Comparison of ENCODE assay signal across 8 mouse cellular contexts in the genomic region with DNA sequence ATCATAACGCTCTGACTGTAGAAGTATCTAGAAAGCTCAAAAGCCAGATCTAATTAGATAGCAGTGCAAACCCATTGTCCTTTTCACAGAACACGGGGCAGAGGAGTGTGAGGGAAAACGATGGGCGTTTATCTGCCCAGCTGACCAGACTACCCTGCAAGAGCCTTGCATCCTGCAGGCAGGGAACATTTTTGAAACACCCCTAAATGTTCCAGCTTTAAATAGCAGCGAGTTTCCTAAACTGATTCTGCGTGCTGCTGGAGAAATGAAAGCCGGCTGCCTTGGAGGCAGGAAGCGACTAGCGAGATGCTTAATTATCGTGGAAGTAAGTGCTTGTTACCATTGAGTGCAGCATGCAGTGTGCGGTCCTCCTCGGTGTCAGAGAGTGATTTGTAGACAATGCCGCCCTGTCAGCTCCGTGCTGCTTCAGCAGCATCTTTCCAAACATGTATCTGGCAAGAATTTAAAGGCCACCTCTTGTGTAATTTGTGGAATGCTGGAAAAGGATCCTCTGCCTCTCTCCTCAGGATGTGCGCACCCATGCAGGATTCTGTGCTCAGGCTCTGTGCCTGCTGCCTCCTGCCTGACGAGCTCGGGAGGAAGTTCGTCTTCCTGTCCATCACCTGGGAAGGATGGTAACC.
DNase-seq lines count a peak whose midpoint lies in the region; ATAC-seq and TF ChIP-seq lines count a peak whose summit lies in the region.

No protein-coding gene starts in this region.

- no peak for ATAC-seq in heart, embryonic 14.5 days (ENCODE audit: insufficient number of reproducible peaks, insufficient read depth, low FRiP score, low read depth)

- peaks cover 2% of the 10 kb centered on the region; the same call in 1 of the 2 replicates for H3K4me1 ChIP-seq in cerebellum, adult 2 months (ENCODE audit: control insufficient read depth, insufficient read depth, low read length)
- H3K4me1 ChIP-seq in embryonic facial prominence, embryonic 10.5 days: peaks cover 29% of the 10 kb centered on the region
- H3K4me1 ChIP-seq in heart, embryonic 14.5 days (ENCODE audit: control insufficient read depth in 2 of 2, insufficient read depth in 2 of 2, low read length in 2 of 2): peaks cover 13 to 14% of the 10 kb centered on the region in 2 experiments
- no peaks in the 10 kb centered on the region for H3K4me1 ChIP-seq in small intestine, adult 2 months (ENCODE audit: control insufficient read depth, insufficient read depth, insufficient read length, low read length)

- H3K27ac ChIP-seq in cerebellum, adult 2 months (ENCODE audit: insufficient read depth, low read length): peak overlapping the region; percentile 48
- no peak overlapping the region for H3K27ac ChIP-seq in embryonic facial prominence, embryonic 10.5 days (replicated peaks)
- H3K27ac ChIP-seq in heart, embryonic 14.5 days (replicated peaks in 1 of 2; ENCODE audit: control insufficient read depth in 1 of 2, insufficient read depth in 1 of 2, low read depth in 2 of 2, low read length in 2 of 2): peak overlapping the region; percentile 12 to 20
- peak overlapping the region; percentile 85 for H3K27ac ChIP-seq in layer of hippocampus, adult 2 months
- H3K27ac ChIP-seq in small intestine, adult 2 months (ENCODE audit: insufficient read depth, low read depth, low read length): 0 out of 2 replicates have a peak overlapping the region, but pooled peaks have one; percentile 5

- H3K27me3 ChIP-seq in cerebellum, adult 2 months (ENCODE audit: control insufficient read depth, insufficient read depth, low read length): no peaks in the 10 kb centered on the region
- H3K27me3 ChIP-seq in embryonic facial prominence, embryonic 10.5 days (replicated peaks; ENCODE audit: low read depth, poor library complexity, severe bottlenecking): no peaks in the 10 kb centered on the region
- H3K27me3 ChIP-seq in heart, embryonic 14.5 days (ENCODE audit: control insufficient read depth, insufficient read depth, low read length): no peaks in the 10 kb centered on the region
- no peaks in the 10 kb centered on the region for H3K27me3 ChIP-seq in small intestine, adult 2 months (ENCODE audit: control insufficient read depth, insufficient read depth, low read length)

- peak overlapping the region; percentile 58 for H3K4me3 ChIP-seq in cerebellum, adult 2 months (replicated peaks; ENCODE audit: insufficient read depth, low read depth, low read length)
- peak overlapping the region; percentile 38 for H3K4me3 ChIP-seq in embryonic facial prominence, embryonic 10.5 days
- H3K4me3 ChIP-seq in heart, embryonic 14.5 days (ENCODE audit: control insufficient read depth in 1 of 2, insufficient read depth in 1 of 2, low read depth in 1 of 2, low read length in 2 of 2): peak overlapping the region; percentile 29 to 39
- H3K4me3 ChIP-seq in layer of hippocampus, adult 2 months: peak overlapping the region; percentile 55
- H3K4me3 ChIP-seq in small intestine, adult 2 months (ENCODE audit: low read depth, low read length): peak overlapping the region; percentile 27; the same call in 1 of the 2 replicates

- H3K36me3 ChIP-seq in embryonic facial prominence, embryonic 10.5 days (replicated peaks): peaks cover 22% of the 10 kb centered on the region
- H3K36me3 ChIP-seq in heart, embryonic 14.5 days (ENCODE audit: control insufficient read depth, insufficient read depth, low read length): 0 out of 2 replicates have a peak, but pooled peaks cover 3% of the 10 kb centered on the region
- peaks cover 10% of the 10 kb centered on the region for H3K36me3 ChIP-seq in small intestine, adult 2 months (ENCODE audit: control insufficient read depth, insufficient read depth, low read length)

- no peak for TF ChIP-seq CTCF in cerebellum, adult 2 months (IDR thresholded peaks at IDR 0.05; ENCODE audit: borderline replicate concordance, insufficient read depth, low read depth, low read length)
- no peak for TF ChIP-seq CTCF in layer of hippocampus, adult 2 months (conservative IDR thresholded peaks at IDR 0.05)
- TF ChIP-seq CTCF in small intestine, adult 2 months (IDR thresholded peaks at IDR 0.05; ENCODE audit: extremely low read depth, insufficient read length, insufficient replicate concordance, low read depth, low read length): no peak

- H3K4me2 ChIP-seq in heart, embryonic 14.5 days (ENCODE audit: low read length): peak overlapping the region; percentile 64

- 2% methylated on average over 18 of the region's 18 CpGs for WGBS in cerebellum, adult 2 months
- WGBS in embryonic facial prominence, embryonic 10.5 days: 19% methylated on average over 18 of the region's 18 CpGs
- 6% methylated on average over 18 of the region's 18 CpGs for WGBS in heart, embryonic 14.5 days
- WGBS in small intestine, adult 2 months: 60% methylated on average over 18 of the region's 18 CpGs

- peak overlapping the region; percentile 32; the same call in 1 of the 2 replicates for H3K9ac ChIP-seq in heart, embryonic 14.5 days (ENCODE audit: low read length)

- H3K9me3 ChIP-seq in embryonic facial prominence, embryonic 10.5 days: no peaks in the 10 kb centered on the region
- no peaks in the 10 kb centered on the region for H3K9me3 ChIP-seq in heart, embryonic 14.5 days (ENCODE audit: control insufficient read depth, low read length)

- peak; percentile 64 to 67 for DNase-seq in cerebellum, adult 2 months
- DNase-seq in embryonic facial prominence, embryonic 10.5 days (ENCODE audit: low spot score): peak; percentile 37
- DNase-seq in layer of hippocampus, adult 2 months (ENCODE audit: low spot score in 2 of 2): peak; percentile 35 to 37
- peak; percentile 62 for DNase-seq in lung, postnatal 10 days
- DNase-seq in thymus, postnatal 10 days (ENCODE audit: low spot score in 2 of 2): no peak
- DNase-seq in thymus, postnatal 25 days: no peak

- TF ChIP-seq POLR2A in cerebellum, adult 2 months (IDR thresholded peaks at IDR 0.05; ENCODE audit: borderline replicate concordance, insufficient read depth, low read length): no peak
- no peak for TF ChIP-seq POLR2A in small intestine, adult 2 months (IDR thresholded peaks at IDR 0.05; ENCODE audit: low read depth, low read length)

Comparison
In these comparisons a context has a peak if more than half of its experiments do, and no peak if none do; other contexts are left out.
1. DNase-seq: peak in cerebellum, adult 2 months (2 of 2), embryonic facial prominence, embryonic 10.5 days (single experiment), layer of hippocampus, adult 2 months (2 of 2) and lung, postnatal 10 days (single experiment); none in thymus, postnatal 10 days (0 of 2) and thymus, postnatal 25 days (single experiment).
2. Peak in every context shown above with its lines, with median percentiles within 50 percentile points of each other: H3K4me3 ChIP-seq.